ENCODE assay signal across 11 mouse cellular contexts in the genomic region with DNA sequence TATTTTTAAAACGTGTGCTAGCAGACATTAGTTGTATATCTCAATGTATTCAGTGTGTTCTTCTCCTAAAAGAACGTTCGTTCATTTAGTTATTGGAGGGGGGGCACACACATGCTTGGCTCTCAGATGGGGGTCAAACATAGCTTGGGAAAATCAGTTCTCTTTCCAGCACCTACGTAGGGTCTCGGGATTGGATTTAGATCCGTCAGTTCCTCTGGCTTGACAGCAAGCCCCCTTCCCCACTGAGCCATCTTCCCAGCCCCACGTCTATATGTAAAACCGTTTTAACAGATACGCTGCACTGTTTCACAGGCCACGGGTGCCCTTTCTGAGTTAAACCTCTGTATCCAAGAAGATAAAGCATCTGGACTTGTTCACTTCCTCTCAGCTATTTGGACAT.
DNase-seq lines count a peak whose midpoint lies in the region; ATAC-seq lines count a peak whose summit lies in the region.
"Had no signal": no experiment of that assay in that cellular context is flagged by ENCODE, and none has a peak within 500 bp of the region (broad histone marks: within the 10 kb centered on the region; RNA-seq: fewer than 3 reads in every experiment).

No protein-coding gene starts in this region.

- H3K4me2 ChIP-seq in hindbrain, embryonic 16.5 days (ENCODE audit: low read length) = no peak overlapping the region
- no peak overlapping the region for H3K4me2 ChIP-seq in midbrain, embryonic 16.5 days (ENCODE audit: low read length)
- H3K4me2 ChIP-seq: embryonic facial prominence, embryonic 13.5 days; embryonic facial prominence, embryonic 15.5 days; forebrain, embryonic 12.5 days had no signal

- no peak overlapping the region for H3K4me3 ChIP-seq in hindbrain, embryonic 10.5 days
- no peak overlapping the region for H3K4me3 ChIP-seq in hindbrain, embryonic 16.5 days (ENCODE audit: low read length)
- H3K4me3 ChIP-seq in midbrain, embryonic 10.5 days = no peak overlapping the region
- no peak overlapping the region for H3K4me3 ChIP-seq in midbrain, embryonic 16.5 days (ENCODE audit: low read depth, low read length)
- no peak overlapping the region for H3K4me3 ChIP-seq in limb, embryonic 10.5 days
- H3K4me3 ChIP-seq: embryonic facial prominence, embryonic 13.5 days; embryonic facial prominence, embryonic 15.5 days; erythroblast, embryonic 14.5 days; forebrain, embryonic 10.5 days; forebrain, embryonic 12.5 days had no signal

- ATAC-seq in hindbrain, embryonic 16.5 days = no peak
- no peak for ATAC-seq in midbrain, embryonic 16.5 days

- 71% methylated on average over 10 of the region's 10 CpGs for WGBS in hindbrain, embryonic 10.5 days
- 65% methylated on average over 10 of the region's 10 CpGs for WGBS in hindbrain, embryonic 16.5 days
- 71% methylated on average over 10 of the region's 10 CpGs for WGBS in midbrain, embryonic 10.5 days
- 61% methylated on average over 10 of the region's 10 CpGs for WGBS in midbrain, embryonic 16.5 days
- 90% methylated on average over 10 of the region's 10 CpGs for WGBS in limb, embryonic 10.5 days

- no peaks in the 10 kb centered on the region for H3K9me3 ChIP-seq in hindbrain, embryonic 10.5 days
- H3K9me3 ChIP-seq in hindbrain, embryonic 16.5 days (ENCODE audit: control insufficient read depth, low read length) = no peaks in the 10 kb centered on the region
- no peaks in the 10 kb centered on the region for H3K9me3 ChIP-seq in midbrain, embryonic 10.5 days (replicated peaks)
- no peaks in the 10 kb centered on the region for H3K9me3 ChIP-seq in midbrain, embryonic 16.5 days (replicated peaks; ENCODE audit: control insufficient read depth, low read length, poor library complexity, severe bottlenecking)
- no peaks in the 10 kb centered on the region for H3K9me3 ChIP-seq in limb, embryonic 10.5 days (replicated peaks)
- H3K9me3 ChIP-seq: embryonic facial prominence, embryonic 13.5 days; embryonic facial prominence, embryonic 15.5 days; forebrain, embryonic 10.5 days; forebrain, embryonic 12.5 days had no signal

- no peak for DNase-seq in hindbrain, embryonic 10.5 days (ENCODE audit: low spot score)
- no peak for DNase-seq in midbrain, embryonic 10.5 days (ENCODE audit: low spot score)
- peak; percentile 24 for DNase-seq in limb, embryonic 10.5 days (ENCODE audit: low spot score)
- no peak for DNase-seq in thymus, postnatal 10 days (ENCODE audit: low spot score in 2 of 2)

- peak overlapping the region; percentile 50; the same call in 1 of the 2 replicates for H3K27ac ChIP-seq in hindbrain, embryonic 10.5 days
- no peak overlapping the region for H3K27ac ChIP-seq in hindbrain, embryonic 16.5 days (ENCODE audit: low read depth, low read length)
- H3K27ac ChIP-seq in midbrain, embryonic 10.5 days (replicated peaks) = peak overlapping the region; percentile 46; the same call in 1 of the 2 replicates
- no peak overlapping the region for H3K27ac ChIP-seq in midbrain, embryonic 16.5 days (ENCODE audit: low read length)
- H3K27ac ChIP-seq in limb, embryonic 10.5 days = no peak overlapping the region
- H3K27ac ChIP-seq: embryonic facial prominence, embryonic 13.5 days; embryonic facial prominence, embryonic 15.5 days; forebrain, embryonic 10.5 days; forebrain, embryonic 12.5 days had no signal

- no peaks in the 10 kb centered on the region for H3K36me3 ChIP-seq in hindbrain, embryonic 10.5 days
- H3K36me3 ChIP-seq in hindbrain, embryonic 16.5 days (ENCODE audit: control insufficient read depth, insufficient read depth, low read length) = no peaks in the 10 kb centered on the region
- no peaks in the 10 kb centered on the region for H3K36me3 ChIP-seq in midbrain, embryonic 10.5 days
- no peaks in the 10 kb centered on the region for H3K36me3 ChIP-seq in midbrain, embryonic 16.5 days (ENCODE audit: control insufficient read depth, insufficient read depth, low read length)
- H3K36me3 ChIP-seq in limb, embryonic 10.5 days = no peaks in the 10 kb centered on the region
- H3K36me3 ChIP-seq: embryonic facial prominence, embryonic 13.5 days; embryonic facial prominence, embryonic 15.5 days; forebrain, embryonic 10.5 days; forebrain, embryonic 12.5 days had no signal

- no peak overlapping the region for H3K9ac ChIP-seq in hindbrain, embryonic 16.5 days (ENCODE audit: low read depth, low read length)
- no peak overlapping the region for H3K9ac ChIP-seq in midbrain, embryonic 16.5 days (ENCODE audit: low read depth, low read length)
- H3K9ac ChIP-seq: embryonic facial prominence, embryonic 13.5 days; embryonic facial prominence, embryonic 15.5 days; forebrain, embryonic 12.5 days had no signal

- peaks cover 36% of the 10 kb centered on the region for H3K4me1 ChIP-seq in hindbrain, embryonic 10.5 days (replicated peaks)
- H3K4me1 ChIP-seq in hindbrain, embryonic 16.5 days (ENCODE audit: control insufficient read depth, insufficient read depth, low read depth, low read length) = peaks cover 5% of the 10 kb centered on the region
- H3K4me1 ChIP-seq in midbrain, embryonic 10.5 days = peaks cover 29% of the 10 kb centered on the region
- peaks cover 11% of the 10 kb centered on the region; the same call in 1 of the 2 replicates for H3K4me1 ChIP-seq in midbrain, embryonic 16.5 days (ENCODE audit: control insufficient read depth, insufficient read depth, low read length)
- H3K4me1 ChIP-seq in limb, embryonic 10.5 days = peaks cover 24% of the 10 kb centered on the region

- H3K27me3 ChIP-seq in hindbrain, embryonic 10.5 days (ENCODE audit: insufficient read depth, poor library complexity, severe bottlenecking) = no peaks in the 10 kb centered on the region; the same call in 1 of the 2 replicates
- no peaks in the 10 kb centered on the region for H3K27me3 ChIP-seq in hindbrain, embryonic 16.5 days (replicated peaks; ENCODE audit: control insufficient read depth, insufficient read depth, low read length)
- peaks cover 6% of the 10 kb centered on the region for H3K27me3 ChIP-seq in midbrain, embryonic 10.5 days (ENCODE audit: low read depth, poor library complexity, severe bottlenecking)
- H3K27me3 ChIP-seq in midbrain, embryonic 16.5 days (ENCODE audit: control insufficient read depth, insufficient read depth, low read depth, low read length) = no peaks in the 10 kb centered on the region; the same call in 1 of the 2 replicates
- H3K27me3 ChIP-seq in limb, embryonic 10.5 days (ENCODE audit: low read depth, poor library complexity, severe bottlenecking) = no peaks in the 10 kb centered on the region
- H3K27me3 ChIP-seq: embryonic facial prominence, embryonic 13.5 days; embryonic facial prominence, embryonic 15.5 days had no signal

Comparison
In these comparisons a context has a peak if more than half of its experiments do, and no peak if none do; other contexts are left out.
1. H3K27ac ChIP-seq: peak in hindbrain, embryonic 10.5 days (single experiment) and midbrain, embryonic 10.5 days (single experiment); none in hindbrain, embryonic 16.5 days (single experiment), midbrain, embryonic 16.5 days (single experiment) and limb, embryonic 10.5 days (single experiment).